Mouse (Mus musculus): ENCODE data around the gene Naglu.

The Naglu gene

DNA sequence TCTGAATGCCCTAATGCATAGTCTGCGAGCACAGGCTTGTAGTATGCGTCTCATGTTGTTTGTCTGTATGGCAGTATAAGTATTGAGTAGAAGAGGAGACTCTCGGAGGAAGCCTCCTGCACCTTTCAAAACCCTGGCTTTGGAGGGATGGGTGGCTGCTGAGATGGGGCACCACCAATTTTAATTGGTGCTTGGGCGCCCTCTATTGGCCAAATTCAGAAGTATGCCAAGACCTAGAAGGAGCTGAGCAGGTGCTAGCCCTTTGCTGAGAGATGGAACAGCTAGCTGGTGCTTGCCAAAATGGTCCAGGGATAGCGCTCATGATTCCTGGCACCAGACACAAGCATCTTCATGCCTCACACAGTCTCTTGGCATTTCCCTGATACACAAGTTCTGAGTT, 12.0 kb upstream of the Naglu start:
- DNase-seq (ENCODE audit: low spot score in 2 of 2): peak in 1 of 2 experiments; percentile 75

GRCm38 (mm10) chr11:101058726-101059125, 11.1 kb upstream of the Naglu start:
- DNase-seq (ENCODE audit: low spot score in 2 of 2): no peak

DNA sequence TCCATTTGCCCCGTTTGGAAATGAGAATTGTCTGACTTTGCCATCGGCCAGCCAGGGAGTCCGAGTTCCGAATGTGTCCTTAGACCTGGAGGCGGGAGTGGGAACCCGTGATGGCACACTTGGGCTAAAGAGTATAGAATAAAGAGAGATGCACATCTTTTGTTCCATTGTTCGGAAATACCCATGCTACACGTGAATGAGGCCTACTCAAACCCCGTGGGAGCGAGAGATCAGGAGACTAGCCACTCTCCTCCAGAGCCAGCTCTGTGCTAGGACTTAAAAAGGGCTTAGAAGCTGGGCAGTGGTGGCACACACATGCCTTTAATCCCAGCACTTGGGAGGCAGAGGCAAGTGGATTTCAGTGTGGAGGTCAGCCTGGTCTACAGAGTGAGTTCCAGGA, 10.3 kb upstream of the Naglu start:
- no peak for DNase-seq (ENCODE audit: low spot score in 2 of 2)

- DNase-seq (ENCODE audit: low spot score in 2 of 2): no peak
These were observed 9.7 kb upstream of the Naglu start for GRCm38 (mm10) chr11:101060126-101060525.

- no peak for DNase-seq (ENCODE audit: low spot score in 2 of 2)
These were observed 8.8 kb upstream of the Naglu start for GRCm38 (mm10) chr11:101061049-101061448.

- no peak for DNase-seq (ENCODE audit: low spot score in 2 of 2)
These were observed 7.5 kb upstream of the Naglu start for GRCm38 (mm10) chr11:101062165-101062884.

- no peak for DNase-seq (ENCODE audit: low spot score in 2 of 2)
These were observed 6.7 kb upstream of the Naglu start for GRCm38 (mm10) chr11:101062971-101063675.

- DNase-seq (ENCODE audit: low spot score in 2 of 2): no peak
These were observed 6.0 kb upstream of the Naglu start for GRCm38 (mm10) chr11:101063676-101064327.

DNA sequence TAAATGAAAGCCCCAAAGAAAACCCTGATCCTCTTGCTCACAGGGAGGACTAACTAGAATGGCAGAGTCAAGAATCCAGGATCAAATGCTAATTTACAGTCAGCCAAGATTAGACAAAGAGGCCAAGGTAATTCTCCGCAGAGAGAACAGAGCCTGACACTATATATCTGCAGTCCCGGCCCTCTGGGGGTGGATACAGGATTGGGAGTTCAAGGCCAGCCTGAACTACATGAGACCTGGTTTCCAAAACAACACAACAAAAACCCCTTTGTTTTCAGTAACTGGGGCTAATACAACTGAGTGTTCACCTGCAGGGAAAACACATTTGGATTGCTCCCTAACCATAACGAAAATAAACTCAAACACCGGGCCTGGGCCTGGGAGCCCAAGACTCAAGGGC, 5.3 kb upstream of the Naglu start:
- no peak for DNase-seq (ENCODE audit: low spot score in 2 of 2)

DNA sequence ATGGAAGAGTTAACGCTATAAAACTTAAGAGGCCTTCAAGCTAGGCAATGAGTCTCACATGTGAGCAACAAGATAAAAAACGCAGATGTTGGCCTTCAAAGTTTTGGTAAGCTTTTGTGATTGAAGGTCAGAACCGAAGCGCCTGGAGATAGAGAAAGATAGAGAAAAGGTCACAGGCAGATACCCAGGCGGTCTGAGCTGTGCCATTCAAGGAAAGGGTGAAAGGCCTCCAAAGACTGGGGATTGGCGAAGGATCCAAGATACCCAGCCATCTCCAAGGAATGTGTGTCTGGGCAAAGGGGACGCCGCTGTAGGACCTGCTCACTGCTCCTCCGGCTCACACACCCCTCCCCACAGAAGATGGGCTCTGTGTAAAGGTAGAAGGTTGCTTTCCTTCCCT, 4.8 kb upstream of the Naglu start:
- no peak for DNase-seq (ENCODE audit: low spot score in 2 of 2)

DNA sequence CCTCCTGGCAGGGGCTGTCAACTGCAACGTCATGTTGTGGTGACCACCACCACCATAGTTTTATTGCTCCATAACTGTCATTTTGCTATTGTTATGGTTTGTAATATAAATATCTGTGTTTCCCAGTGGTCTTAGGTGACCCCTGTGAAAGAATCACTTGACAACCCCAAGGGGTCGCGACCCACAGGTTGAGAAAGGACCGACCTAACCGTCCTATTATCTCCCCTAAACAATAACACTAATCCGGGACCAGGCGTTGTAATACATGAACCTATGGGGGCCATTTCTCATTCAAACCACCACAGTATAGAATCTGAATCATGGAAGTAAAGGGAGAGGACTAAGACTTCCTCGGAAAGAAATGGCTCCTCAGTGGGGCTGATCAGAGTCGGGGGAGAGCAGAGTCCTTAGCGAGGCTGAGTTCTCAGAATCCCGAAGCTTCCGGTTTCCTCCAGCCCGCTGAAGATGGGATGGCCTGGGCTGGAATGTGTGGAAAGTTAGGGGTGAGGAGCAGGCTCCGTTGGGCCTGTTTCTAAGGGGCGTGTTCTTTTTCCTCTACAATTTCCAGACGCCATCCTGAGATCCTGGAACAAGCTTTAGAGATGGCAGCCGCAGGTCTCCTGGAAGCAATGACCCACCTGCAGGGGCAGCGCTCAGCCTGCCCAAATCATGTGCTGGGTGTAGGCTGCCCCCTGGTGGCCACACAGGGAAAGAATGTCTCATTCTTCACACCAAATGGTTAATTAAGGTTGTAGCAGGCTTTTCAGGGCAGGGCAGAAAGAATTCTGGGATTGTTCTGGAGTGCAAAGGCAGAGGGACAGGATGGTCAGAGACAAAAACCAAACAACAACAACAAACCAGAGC, 3.0 kb upstream of the Naglu start:
- peak; percentile 62 to 73 for DNase-seq (ENCODE audit: low spot score in 2 of 2)

DNA sequence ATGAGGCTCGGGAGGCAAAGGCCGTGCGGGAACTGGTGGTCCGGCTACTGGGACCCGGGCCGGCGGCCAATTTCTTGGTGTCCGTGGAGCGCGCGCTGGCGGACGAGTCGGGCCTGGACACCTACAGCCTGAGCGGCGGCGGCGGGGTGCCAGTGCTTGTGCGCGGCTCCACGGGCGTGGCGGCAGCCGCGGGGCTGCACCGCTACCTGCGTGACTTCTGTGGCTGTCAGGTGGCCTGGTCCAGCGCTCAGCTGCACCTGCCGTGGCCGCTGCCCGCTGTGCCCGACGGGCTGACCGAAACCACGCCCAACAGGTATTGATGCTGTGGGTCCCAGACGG, 346 bp downstream of the Naglu start:
- DNase-seq (ENCODE audit: low spot score in 2 of 2): no peak

DNA sequence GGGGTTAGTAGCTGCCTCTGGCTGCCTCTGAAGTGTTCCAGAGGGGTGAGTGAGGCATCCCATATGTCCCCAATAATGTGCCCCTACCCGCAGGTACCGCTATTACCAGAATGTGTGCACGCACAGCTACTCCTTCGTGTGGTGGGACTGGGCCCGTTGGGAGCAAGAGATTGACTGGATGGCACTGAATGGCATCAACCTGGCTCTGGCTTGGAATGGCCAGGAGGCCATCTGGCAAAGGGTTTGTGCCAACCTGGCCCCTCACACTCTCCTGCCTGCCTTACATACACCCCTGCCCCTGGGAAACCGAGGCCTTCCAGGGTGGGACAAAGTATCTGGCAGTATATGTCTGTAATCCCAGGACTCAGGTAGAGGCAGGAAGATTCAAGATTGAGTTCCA, 1.2 kb downstream of the Naglu start:
- DNase-seq (ENCODE audit: low spot score in 2 of 2): no peak

GRCm38 (mm10) chr11:101071810-101072428, 2.1 kb downstream of the Naglu start:
- DNase-seq (ENCODE audit: low spot score in 2 of 2): no peak

DNA sequence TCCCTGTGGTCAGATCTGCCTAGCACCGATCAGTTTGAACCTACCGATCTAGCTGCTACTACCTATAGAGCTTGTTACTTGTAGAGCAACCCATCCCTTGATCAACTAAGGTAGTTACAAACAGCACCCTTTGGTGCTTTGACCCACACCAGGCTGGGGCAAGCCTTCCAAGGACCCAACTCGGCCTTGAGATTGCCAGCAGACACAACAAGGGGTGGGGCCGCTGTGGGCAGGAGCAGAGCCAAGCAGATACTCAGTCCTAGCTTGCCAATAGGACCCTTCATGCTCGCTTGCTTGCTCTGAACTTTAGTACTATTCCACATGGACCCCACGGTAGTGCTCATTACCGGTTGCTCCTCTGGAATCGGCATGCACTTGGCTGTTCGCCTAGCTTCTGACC, 8.3 kb downstream of the Naglu start, which contains the start of gene Hsd17b1:
Gene Hsd17b1, plus strand, starts transcription at position 291 of the 400 bp plus-strand sequence.
- no peak for DNase-seq (ENCODE audit: low spot score in 2 of 2)

DNA sequence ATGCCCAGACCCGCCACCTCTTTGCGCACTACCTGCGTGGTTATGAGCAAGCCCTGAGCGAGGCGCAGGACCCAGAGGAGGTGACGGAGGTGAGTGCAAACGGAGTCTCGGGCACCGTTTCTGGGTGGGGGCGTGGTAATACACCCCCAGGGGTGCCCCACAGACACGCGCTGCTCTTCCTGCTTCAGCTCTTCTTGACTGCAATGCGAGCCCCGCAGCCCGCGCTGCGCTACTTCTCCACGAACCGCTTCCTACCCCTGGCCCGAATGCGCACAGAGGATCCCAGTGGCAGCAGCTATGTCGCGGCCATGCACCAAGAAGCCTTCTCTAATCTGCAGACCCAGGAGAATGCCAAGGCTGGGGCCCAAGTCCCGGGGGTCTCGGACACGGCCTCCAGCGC, 9.9 kb downstream of the Naglu start:
- DNase-seq (ENCODE audit: low spot score in 2 of 2): no peak

DNA sequence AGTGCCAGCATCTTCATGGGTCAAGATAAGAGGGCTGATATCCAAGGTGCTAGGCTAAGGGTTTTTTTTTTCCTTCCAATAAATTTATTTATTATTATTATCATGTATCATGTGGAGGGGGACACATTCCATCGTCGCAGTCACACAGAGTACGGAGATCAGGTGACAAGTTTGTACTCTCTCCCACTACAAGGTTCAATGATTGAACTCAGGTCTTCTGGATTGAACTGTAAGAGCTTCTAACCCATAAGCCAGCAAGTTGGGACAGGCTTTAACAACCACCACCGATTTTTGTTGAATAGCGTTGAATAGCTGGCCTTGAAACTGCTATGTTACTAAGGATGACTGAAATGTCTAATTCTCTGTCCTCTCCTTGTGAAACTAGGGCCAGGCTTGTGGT, 10.6 kb downstream of the Naglu start:
- DNase-seq (ENCODE audit: low spot score in 2 of 2): no peak

GRCm38 (mm10) chr11:101081659-101082058, 11.8 kb downstream of the Naglu start:
- no peak for DNase-seq (ENCODE audit: low spot score in 2 of 2)

GRCm38 (mm10) chr11:101082208-101083082, 12.6 kb downstream of the Naglu start, which contains the start of gene Coasy:
Gene Coasy (plus strand): TSS chr11:101082565.
- DNase-seq (ENCODE audit: low spot score in 2 of 2): peak; percentile 74 to 77

DNA sequence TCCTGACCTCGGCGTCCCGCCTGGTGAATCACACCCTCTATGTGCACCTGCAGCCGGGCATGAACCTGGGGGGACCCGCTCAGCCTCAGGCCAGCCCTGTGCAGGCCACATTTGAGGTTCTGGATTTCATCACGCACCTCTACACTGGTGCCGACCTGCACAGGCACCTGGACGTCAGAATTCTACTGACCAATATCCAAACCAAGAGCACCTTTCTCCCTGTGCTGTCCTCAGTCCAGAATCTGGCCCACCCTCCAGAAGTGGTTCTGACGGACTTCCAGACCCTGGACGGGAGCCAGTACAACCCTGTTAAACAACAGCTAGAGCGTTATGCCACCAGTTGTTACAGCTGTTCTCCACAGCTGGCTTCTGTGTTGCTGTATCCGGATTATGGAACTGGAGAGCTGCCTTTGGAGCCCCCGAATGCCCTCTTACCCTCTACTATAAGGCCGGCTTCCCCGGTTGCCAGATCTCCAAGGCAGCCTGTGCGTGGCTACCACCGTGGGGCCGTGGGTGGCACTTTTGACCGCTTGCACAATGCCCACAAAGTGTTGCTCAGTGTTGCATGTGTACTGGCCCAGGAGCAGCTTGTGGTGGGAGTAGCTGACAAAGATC, 13.4 kb downstream of the Naglu start:
- DNase-seq (ENCODE audit: low spot score in 2 of 2): no peak

All from frontal cortex, postnatal 14 days (tissue).